Mouse (Mus musculus) hindbrain, embryonic 13.5 days (tissue): ENCODE results near the gene Slc8a1. TPM values are rescaled to one million over a fixed set of nuclear protein-coding genes. Genes with fewer than 3 reads are reported as not detected.
A peak's percentile ranks its signal among the peaks of the same experiment; 100 is the strongest.

Experiments used
- ATAC-seq: fragments of 200-750 bp; cut with Nextera tagmentation; 2 replicates; pipeline ENCODE4 v1.8.0; 2017; ENCODE audit warnings: moderate TSS enrichment; ENCODE audit not compliant: low FRiP score
- H3K27ac ChIP-seq: fragments of 300-500 bp; sonication (generic); 2 replicates; pipeline ENCODE4 v1.5.1; 2015; ENCODE audit warnings: inconsistent platforms, mild to moderate bottlenecking, moderate library complexity
- H3K27me3 ChIP-seq: fragments of 300-500 bp; sonication (generic); 2 replicates; pipeline ENCODE4 v1.6.1; 2015; ENCODE audit warnings: mild to moderate bottlenecking, inconsistent platforms
- H3K36me3 ChIP-seq: fragments of 300-500 bp; sonication (generic); 2 replicates; pipeline ENCODE4 v1.6.1; 2015; ENCODE audit warnings: mild to moderate bottlenecking, inconsistent platforms
- H3K4me1 ChIP-seq: fragments of 300-500 bp; sonication (generic); replicated peaks from 2 replicates; pipeline ENCODE4 v1.6.1; 2015; ENCODE audit warnings: inconsistent platforms
- H3K4me2 ChIP-seq: fragments of 300-500 bp; sonication (generic); 2 replicates; pipeline ENCODE4 v1.6.1; 2015; ENCODE audit warnings: inconsistent platforms, mild to moderate bottlenecking, moderate library complexity
- H3K4me3 ChIP-seq: fragments of 300-500 bp; sonication (generic); 2 replicates; pipeline ENCODE4 v1.5.1; 2015; ENCODE audit warnings: mild to moderate bottlenecking, inconsistent platforms
- H3K9ac ChIP-seq: fragments of 300-500 bp; sonication (generic); 2 replicates; pipeline ENCODE4 v1.6.1; 2015; ENCODE audit warnings: mild to moderate bottlenecking, inconsistent platforms
- H3K9me3 ChIP-seq: fragments of 300-500 bp; sonication (generic); 2 replicates; pipeline ENCODE4 v1.6.1; 2016; ENCODE audit warnings: inconsistent platforms
- WGBS: fragments of 180-500 bp; shearing (Covaris S2); methylation state at CpG from one replicate; pipeline ENCODE4 v1.1.7; 2015; 5-methylcytosine and 5-hydroxymethylcytosine counted together
- polyA plus RNA-seq: library from polyadenylated mRNA; unstranded; fragments of >200 nt; fragmentation: Nextera tagmentation; extraction: Ambion mirVana; gene quantifications from 2 replicates; pipeline ENCODE4 v1.2.1, GENCODE M21; 2015

Gene Slc8a1
- polyA plus RNA-seq, 1 experiment from 2014 or later: 15.0 TPM

DNA sequence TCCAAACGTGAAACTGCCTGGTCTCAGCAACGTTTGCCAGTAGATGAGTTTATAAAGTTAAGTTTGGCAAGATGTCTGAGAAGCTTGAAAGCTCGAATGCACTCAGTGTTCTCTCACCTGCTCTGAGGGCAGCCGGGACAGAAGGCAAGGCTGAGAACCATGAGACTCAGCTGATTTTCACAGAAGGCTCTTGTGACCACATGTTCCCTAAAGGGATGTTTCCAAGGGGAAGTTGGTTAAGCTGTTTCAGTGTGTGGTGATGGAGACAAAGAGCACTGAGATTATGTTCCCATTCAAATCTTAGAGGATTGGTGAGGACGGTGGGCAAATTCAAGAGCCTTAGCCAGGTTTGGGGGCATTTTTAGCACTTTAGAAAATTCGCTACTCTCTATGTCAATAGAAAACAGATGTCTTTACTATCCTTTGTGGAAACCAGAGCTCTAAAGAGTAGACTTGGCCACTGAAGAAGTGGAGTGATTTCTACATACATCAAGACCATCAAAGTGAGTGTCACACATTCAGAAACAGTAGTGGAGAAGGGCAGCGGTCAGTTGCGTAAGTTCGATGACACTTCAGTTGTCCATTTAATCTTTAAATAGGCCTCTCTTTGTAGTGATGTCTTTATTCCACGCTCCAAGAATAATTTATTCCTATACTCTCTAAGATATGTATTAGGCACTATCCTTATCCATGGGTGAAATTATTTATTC is 219.7 kb downstream of the Slc8a1 start:
- Histone ChIP-seq H3K9ac (no peak overlapping the region), H3K27ac (no peak overlapping the region), H3K4me1 (0 out of 2 replicates have a peak, but pooled peaks cover 3% of the 10 kb centered on the region), H3K27me3 (no peaks in the 10 kb centered on the region), H3K4me3 (no peak overlapping the region), H3K9me3 (no peaks in the 10 kb centered on the region), H3K36me3 (no peaks in the 10 kb centered on the region), H3K4me2 (no peak overlapping the region)
- ATAC-seq: no peak
- WGBS: 89% methylated on average over 10 of the region's 10 CpGs

- no peaks in the 10 kb centered on the region for H3K36me3 ChIP-seq
- 22% methylated on average over 4 of the region's 4 CpGs for WGBS
Observed at GRCm38 (mm10) chr17:81516155-81516554, 222.0 kb downstream of the Slc8a1 start.

DNA sequence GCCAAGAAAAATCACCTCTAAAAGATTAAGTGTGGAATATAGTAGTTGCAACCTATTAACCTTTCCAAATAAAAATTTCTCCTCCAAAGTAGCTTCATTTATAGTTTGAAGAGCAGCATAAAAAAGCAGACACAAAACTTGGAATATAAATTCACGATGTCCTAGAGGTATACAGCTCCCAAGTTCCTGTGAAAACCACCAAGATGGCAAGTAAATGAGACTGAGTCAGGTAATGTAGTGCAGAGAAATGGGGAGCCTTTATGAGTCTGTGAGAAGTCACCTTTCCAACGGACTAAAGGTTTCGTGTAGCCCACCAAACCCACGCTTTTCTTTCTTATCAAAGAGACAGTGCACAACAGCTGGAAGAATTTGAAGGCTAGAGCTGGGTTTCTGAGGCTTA is 224.2 kb downstream of the Slc8a1 start:
- H3K27ac ChIP-seq: no peak overlapping the region
- no peak overlapping the region for H3K9ac ChIP-seq
- no peak overlapping the region for H3K4me2 ChIP-seq
- H3K4me1 ChIP-seq: 0 out of 2 replicates have a peak, but pooled peaks cover 3% of the 10 kb centered on the region
- no peaks in the 10 kb centered on the region for H3K9me3 ChIP-seq
- no peak overlapping the region for H3K4me3 ChIP-seq
- no peak for ATAC-seq
- 80% methylated on average over 4 of the region's 4 CpGs for WGBS
- no peaks in the 10 kb centered on the region for H3K36me3 ChIP-seq
- H3K27me3 ChIP-seq: no peaks in the 10 kb centered on the region

More at GRCm38 (mm10) chr17:81516155-81516554, 222.0 kb downstream of the Slc8a1 start:
- no peak overlapping the region for H3K27ac ChIP-seq
- no peaks in the 10 kb centered on the region for H3K9me3 ChIP-seq
- no peak overlapping the region for H3K4me2 ChIP-seq
- H3K27me3 ChIP-seq: no peaks in the 10 kb centered on the region
- no peak overlapping the region for H3K9ac ChIP-seq
- H3K4me3 ChIP-seq: no peak overlapping the region
- no peak for ATAC-seq
- H3K4me1 ChIP-seq: 0 out of 2 replicates have a peak, but pooled peaks cover 3% of the 10 kb centered on the region

DNA sequence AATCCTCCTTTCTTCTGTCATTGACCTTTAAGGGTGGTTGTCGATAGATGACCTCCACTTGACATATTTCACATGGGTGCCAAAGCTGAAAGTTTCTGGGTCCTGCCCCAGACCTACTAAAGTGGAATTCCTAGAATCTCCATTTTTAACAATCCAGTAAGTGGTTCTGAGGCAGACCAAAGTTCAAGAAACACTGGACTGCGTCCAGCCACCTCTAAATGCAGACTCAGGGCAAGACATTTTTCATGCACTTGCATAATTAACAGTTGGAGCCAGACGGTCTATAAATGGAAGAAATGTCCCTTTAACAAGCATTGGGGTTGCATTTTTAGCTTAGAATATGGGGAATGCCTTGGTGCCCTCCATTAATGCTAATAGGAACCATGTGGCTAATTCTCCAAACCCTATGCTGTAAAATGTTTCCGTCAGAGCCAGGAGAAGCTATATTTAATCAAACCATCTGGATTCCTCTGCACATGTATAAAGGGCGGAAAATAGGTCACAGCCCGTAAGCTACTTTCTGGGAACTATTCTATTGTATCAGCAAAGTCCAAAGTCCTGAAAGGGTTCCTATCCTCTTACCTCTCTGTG is 224.7 kb downstream of the Slc8a1 start:
- H3K9me3 ChIP-seq: no peaks in the 10 kb centered on the region
- no peak for ATAC-seq
- H3K4me1 ChIP-seq: 0 out of 2 replicates have a peak, but pooled peaks cover 3% of the 10 kb centered on the region
- no peak overlapping the region for H3K4me2 ChIP-seq
- no peak overlapping the region for H3K9ac ChIP-seq
- WGBS: 56% methylated on average over 6 of the region's 6 CpGs
- H3K27ac ChIP-seq: no peak overlapping the region
- no peak overlapping the region for H3K4me3 ChIP-seq
- H3K36me3 ChIP-seq: no peaks in the 10 kb centered on the region
- no peaks in the 10 kb centered on the region for H3K27me3 ChIP-seq

DNA sequence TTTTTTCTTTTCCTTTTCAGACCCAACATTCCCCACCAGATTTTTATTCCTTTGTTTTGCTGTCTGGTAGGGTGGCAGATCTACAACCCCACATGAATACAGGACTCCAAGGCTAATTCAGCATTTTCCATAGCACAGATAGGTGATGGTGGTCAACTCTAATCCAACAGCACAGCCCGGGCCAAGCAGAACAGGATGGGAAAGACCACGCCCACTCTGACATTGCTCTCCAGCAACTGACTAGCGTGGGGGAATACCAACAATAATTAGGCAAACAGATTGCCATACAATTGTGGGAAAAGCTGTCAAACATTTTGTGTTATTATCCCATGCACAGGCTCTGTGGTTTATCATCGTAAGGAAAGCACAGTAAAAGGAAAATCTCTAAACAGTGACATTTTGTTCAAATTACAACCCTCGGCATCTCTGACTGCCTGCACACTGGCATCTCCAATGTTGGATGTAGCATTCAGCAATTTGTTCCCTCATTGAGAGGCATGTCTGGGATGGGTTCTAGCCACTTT is 233.0 kb downstream of the Slc8a1 start:
- WGBS: 85% methylated on average over 5 of the region's 5 CpGs
- no peaks in the 10 kb centered on the region for H3K9me3 ChIP-seq
- no peaks in the 10 kb centered on the region for H3K36me3 ChIP-seq
- H3K4me3 ChIP-seq: no peak overlapping the region
- no peak overlapping the region for H3K9ac ChIP-seq
- peaks cover 10% of the 10 kb centered on the region for H3K4me1 ChIP-seq
- no peak for ATAC-seq
- H3K4me2 ChIP-seq: no peak overlapping the region
- no peak overlapping the region for H3K27ac ChIP-seq
- H3K27me3 ChIP-seq: no peaks in the 10 kb centered on the region

DNA sequence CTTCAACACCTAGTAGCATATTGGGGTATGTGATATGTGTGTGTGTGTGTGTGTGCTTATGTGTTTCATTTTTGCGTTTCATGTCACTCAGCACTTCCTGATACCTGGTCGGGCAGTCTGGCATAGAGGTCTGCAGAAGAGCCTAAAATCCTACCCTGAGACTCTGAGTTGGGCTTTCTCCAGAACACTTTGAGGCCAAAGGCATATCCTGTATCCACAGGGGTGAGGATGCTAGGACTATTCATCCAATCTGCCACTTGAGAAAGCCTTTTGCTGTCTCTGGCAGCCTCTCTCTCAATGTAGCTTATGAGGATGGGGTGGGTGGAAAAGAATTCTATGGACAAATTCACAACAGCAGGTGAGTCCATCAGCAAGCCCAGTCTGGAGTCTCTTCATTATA is 234.1 kb downstream of the Slc8a1 start:
- H3K9ac ChIP-seq: no peak overlapping the region
- H3K4me3 ChIP-seq: no peak overlapping the region
- no peak overlapping the region for H3K27ac ChIP-seq
- no peaks in the 10 kb centered on the region for H3K36me3 ChIP-seq
- WGBS: 96% methylated on average over 2 of the region's 2 CpGs
- H3K27me3 ChIP-seq: no peaks in the 10 kb centered on the region
- no peak for ATAC-seq
- H3K4me1 ChIP-seq: peaks cover 10% of the 10 kb centered on the region
- no peaks in the 10 kb centered on the region for H3K9me3 ChIP-seq
- no peak overlapping the region for H3K4me2 ChIP-seq

DNA sequence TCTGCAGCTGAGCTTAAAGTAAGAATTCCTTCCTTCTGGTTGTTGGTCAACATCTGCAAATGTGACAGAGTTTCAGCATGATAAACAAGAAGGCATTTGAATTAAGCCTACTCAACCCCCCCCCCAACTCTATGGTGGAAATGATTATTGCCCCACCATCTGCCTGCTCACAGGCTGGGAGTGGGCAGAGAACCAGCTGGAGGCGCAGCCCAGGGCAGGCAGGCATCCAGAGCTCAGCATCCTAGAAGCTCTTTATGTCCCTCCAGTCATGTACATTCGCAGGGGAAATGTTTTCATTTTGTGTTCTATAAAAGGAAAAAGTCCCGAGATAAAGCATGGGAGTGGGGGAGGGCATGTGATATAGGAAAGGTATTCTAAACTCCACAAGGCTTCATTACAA is 235.4 kb downstream of the Slc8a1 start:
- Histone ChIP-seq H3K4me2 (no peak overlapping the region), H3K9ac (no peak overlapping the region), H3K27ac (no peak overlapping the region), H3K27me3 (no peaks in the 10 kb centered on the region), H3K4me1 (peaks cover 10% of the 10 kb centered on the region), H3K9me3 (no peaks in the 10 kb centered on the region), H3K36me3 (no peaks in the 10 kb centered on the region), H3K4me3 (no peak overlapping the region)
- 85% methylated on average over 3 of the region's 3 CpGs for WGBS
- ATAC-seq: no peak

- Histone ChIP-seq H3K4me3 (no peak overlapping the region), H3K27me3 (no peaks in the 10 kb centered on the region), H3K4me2 (no peak overlapping the region), H3K9me3 (no peaks in the 10 kb centered on the region), H3K27ac (0 out of 2 replicates have a peak overlapping the region, but pooled peaks have one; percentile 8), H3K4me1 (peaks cover 14% of the 10 kb centered on the region), H3K9ac (no peak overlapping the region), H3K36me3 (no peaks in the 10 kb centered on the region)
- WGBS: 48% methylated on average over 5 of the region's 5 CpGs
- ATAC-seq: peak; percentile 46; the same call in 1 of the 2 replicates
Observed at GRCm38 (mm10) chr17:81500686-81501407, 237.3 kb downstream of the Slc8a1 start.

DNA sequence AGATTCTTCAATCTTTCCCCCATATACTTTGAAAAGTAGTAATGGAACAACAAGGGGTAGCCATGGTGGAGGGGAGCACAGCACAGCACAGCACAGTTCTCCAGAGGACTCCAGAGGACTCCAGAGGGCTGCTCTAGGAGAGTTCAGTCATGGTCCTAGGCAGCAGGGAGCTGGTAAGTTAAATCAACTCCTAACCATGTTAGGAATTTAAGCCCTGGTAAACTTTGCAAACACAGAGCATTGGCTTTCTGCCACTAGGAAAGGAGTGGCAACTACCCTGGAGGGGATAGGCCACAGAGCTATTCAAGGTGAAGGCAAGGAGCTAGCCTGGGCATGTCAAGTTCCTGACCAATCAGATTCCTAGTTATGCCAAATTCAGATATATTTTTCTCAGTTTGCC is 240.3 kb downstream of the Slc8a1 start:
- Histone ChIP-seq H3K27me3 (no peaks in the 10 kb centered on the region), H3K9ac (no peak overlapping the region), H3K4me1 (peaks cover 13% of the 10 kb centered on the region), H3K9me3 (no peaks in the 10 kb centered on the region), H3K36me3 (no peaks in the 10 kb centered on the region), H3K27ac (no peak overlapping the region), H3K4me2 (no peak overlapping the region), H3K4me3 (no peak overlapping the region)
- no peak for ATAC-seq

DNA sequence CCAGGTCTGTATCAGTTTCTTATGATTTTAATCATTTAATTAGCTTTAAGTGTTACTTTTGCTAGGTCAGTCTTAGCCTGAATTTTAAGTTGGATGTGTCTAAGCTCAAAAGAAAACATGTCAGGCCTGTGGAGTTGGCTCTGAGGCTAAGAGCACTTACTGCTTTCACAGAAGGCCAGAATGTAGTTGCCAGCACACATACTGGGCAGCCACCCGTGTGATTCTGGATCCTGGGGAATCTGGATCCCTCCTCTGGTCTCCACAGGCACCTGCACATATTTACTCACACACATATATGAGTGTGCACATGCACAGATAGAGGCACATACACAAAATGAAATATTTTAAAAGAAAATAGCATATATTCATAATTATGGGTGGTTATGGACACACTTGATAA is 241.6 kb downstream of the Slc8a1 start:
- Histone ChIP-seq H3K9me3 (no peaks in the 10 kb centered on the region), H3K4me1 (peaks cover 10% of the 10 kb centered on the region), H3K27me3 (no peaks in the 10 kb centered on the region), H3K9ac (no peak overlapping the region), H3K36me3 (no peaks in the 10 kb centered on the region), H3K4me2 (no peak overlapping the region), H3K4me3 (no peak overlapping the region), H3K27ac (no peak overlapping the region)
- no peak for ATAC-seq
- 86% methylated on average over 1 of the region's 1 CpGs for WGBS

- 84% methylated on average over 6 of the region's 6 CpGs for WGBS
- no peaks in the 10 kb centered on the region for H3K36me3 ChIP-seq
- H3K27me3 ChIP-seq: no peaks in the 10 kb centered on the region
- H3K4me2 ChIP-seq: no peak overlapping the region
- H3K9ac ChIP-seq: no peak overlapping the region
- H3K4me3 ChIP-seq: no peak overlapping the region
- no peak for ATAC-seq
- no peak overlapping the region for H3K27ac ChIP-seq
- H3K4me1 ChIP-seq: 0 out of 2 replicates have a peak, but pooled peaks cover 2% of the 10 kb centered on the region
- H3K9me3 ChIP-seq: no peaks in the 10 kb centered on the region
Observed at GRCm38 (mm10) chr17:81492216-81492865, 245.8 kb downstream of the Slc8a1 start.

DNA sequence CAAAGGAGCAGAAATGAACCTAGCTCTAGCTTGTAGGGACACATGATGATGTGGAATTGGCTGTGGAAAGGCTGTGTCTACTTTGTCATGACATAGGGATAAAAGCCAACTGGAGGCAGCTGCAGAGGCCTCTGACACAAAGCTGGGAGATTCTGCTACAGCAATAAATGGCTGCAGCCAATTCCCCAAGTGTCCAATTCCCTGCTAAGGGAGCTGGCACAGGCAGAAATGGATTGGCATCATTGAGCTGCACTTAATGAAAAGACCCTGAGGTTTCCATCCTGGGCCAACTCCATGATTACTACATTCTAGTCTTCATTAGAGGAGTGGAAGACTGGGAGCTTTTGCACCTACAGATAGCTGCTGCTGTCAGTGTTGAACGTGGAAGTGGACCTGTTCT is 251.8 kb downstream of the Slc8a1 start:
- 0 out of 2 replicates have a peak overlapping the region, but pooled peaks have one; percentile 25 for H3K27ac ChIP-seq
- no peak for ATAC-seq
- 82% methylated on average over 1 of the region's 1 CpGs for WGBS

More for the DNA sequence above, 251.8 kb downstream of the Slc8a1 start:
- Histone ChIP-seq H3K36me3 (no peaks in the 10 kb centered on the region), H3K4me3 (no peak overlapping the region), H3K9ac (no peak overlapping the region), H3K4me1 (peaks cover 12% of the 10 kb centered on the region), H3K9me3 (no peaks in the 10 kb centered on the region), H3K4me2 (no peak overlapping the region), H3K27me3 (no peaks in the 10 kb centered on the region)
